Mouse (Mus musculus) testis, adult 2 months (tissue): ENCODE measurements at regions not wholly inside any gene's neighbourhood (a gene's known extent, or its start where the extent isn't known, plus 50 kb on each side); places are given as distances from the start of the nearest gene placed in this dataset.

Experiments
- CTCF ChIP-seq: fragments of 200-500 bp; IDR thresholded peaks from 2 replicates; pipeline ENCODE4 v1.5.1; 2012; ENCODE audit warnings: low read depth, mild to moderate bottlenecking, inconsistent platforms, low read length, moderate library complexity; ENCODE audit not compliant: control insufficient read depth, insufficient read depth, insufficient replicate concordance
- POLR2A ChIP-seq: fragments of 200-500 bp; IDR thresholded peaks from 2 replicates; pipeline ENCODE4 v1.6.1; 2012; ENCODE audit warnings: low read depth, mild to moderate bottlenecking, inconsistent platforms, low read length, moderate library complexity; ENCODE audit not compliant: control insufficient read depth

DNA sequence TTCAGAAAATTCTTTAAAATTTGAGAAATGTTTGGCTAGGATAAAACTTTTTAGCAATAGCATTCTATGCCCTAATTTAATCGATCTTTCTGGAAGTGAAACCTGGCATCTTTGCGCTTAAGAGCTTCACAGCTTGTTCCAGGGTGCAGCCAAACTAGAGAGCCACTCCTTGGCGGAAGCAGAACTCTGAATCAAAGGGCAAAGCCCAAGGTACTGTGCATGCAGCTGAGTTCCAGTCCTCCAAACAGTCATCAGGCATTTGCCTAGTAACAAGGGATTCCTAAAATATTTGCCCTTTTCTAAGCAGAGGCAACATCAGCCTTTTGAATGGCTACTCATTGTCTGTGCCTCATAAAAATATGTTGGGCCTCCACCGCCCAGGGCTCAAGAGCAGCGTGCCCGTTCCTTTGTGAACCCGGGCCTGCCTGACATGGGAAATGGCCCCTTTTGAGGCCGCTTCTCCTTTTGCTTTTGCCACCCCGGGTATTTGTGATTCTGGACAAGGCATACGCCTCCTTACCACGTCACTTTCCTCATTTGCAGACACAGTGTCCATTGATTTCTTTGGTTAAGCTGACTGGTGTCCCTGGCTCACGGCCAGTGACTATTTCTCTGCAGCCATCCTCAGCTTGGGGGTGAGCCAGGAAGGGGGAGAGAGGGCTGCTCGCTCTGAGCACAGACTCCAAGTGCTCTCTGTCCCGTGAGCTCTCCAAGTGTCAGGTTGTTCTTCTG is 402.2 kb upstream of the Smim15 start:
- TF ChIP-seq CTCF (no peak), POLR2A (no peak)
